Mouse (Mus musculus) megakaryocyte, embryonic 14.5 days (primary cell): ENCODE measurements around the gene Ssx2ip. TPM values are rescaled to one million over a fixed set of nuclear protein-coding genes. Genes with fewer than 3 reads are reported as not detected.

Experiments used
- H3K27me3 ChIP-seq: replicated peaks from 2 replicates; pipeline ENCODE3; 2012; ENCODE audit warnings: inconsistent platforms
- H3K36me3 ChIP-seq: replicated peaks from 2 replicates; pipeline ENCODE3; 2012; ENCODE audit warnings: low read length, inconsistent platforms, mixed read lengths
- H3K4me1 ChIP-seq: 2 replicates; pipeline ENCODE4 v1.6.1; 2012; ENCODE audit warnings: inconsistent platforms
- H3K4me3 ChIP-seq: replicated peaks from 2 replicates; pipeline ENCODE3; 2012; ENCODE audit warnings: moderate library complexity, mild to moderate bottlenecking, inconsistent platforms
- H3K9me3 ChIP-seq: 2 replicates; pipeline ENCODE4 v1.6.1; 2012; ENCODE audit warnings: inconsistent platforms
- FLI1 ChIP-seq: IDR thresholded peaks from 2 replicates; pipeline ENCODE4 v1.6.1; 2012; ENCODE audit warnings: low read length, inconsistent platforms, mixed read lengths
- GATA1 ChIP-seq: IDR thresholded peaks from 3 replicates; pipeline ENCODE4 v1.6.1; 2012; ENCODE audit warnings: mixed read lengths, low read length, inconsistent platforms, borderline replicate concordance
- polyA plus RNA-seq: library from polyadenylated mRNA; stranded (reverse); fragments of >175 nt; gene quantifications from 2 replicates; pipeline ENCODE4 v1.2.3, GENCODE M21; 2012; ENCODE audit warnings: low replicate concordance; ENCODE audit not compliant: insufficient read depth

Ssx2ip gene
- polyA plus RNA-seq, 1 experiment, result 10.1 TPM

DNA sequence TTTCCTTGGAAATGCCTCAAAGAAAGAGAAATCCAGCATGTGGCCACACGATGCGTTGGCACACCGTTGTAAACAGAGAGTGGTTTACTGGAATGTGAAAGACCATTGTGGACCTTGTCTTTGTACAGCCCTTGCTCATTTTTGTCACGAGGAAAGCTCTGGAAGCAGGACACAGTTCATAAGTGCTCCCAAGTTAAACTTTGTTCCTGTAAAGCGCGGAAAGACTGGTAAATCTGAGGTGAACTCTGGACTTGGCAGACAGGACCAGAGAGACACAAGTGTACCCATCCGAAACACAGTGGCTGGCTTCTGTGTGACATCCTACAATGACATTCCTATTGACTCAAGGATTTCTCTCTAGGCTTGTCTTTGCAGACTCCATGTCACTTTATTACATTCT lies 38.9 kb downstream of the Ssx2ip start:
- H3K4me3 ChIP-seq, result no peak overlapping the region
- peaks cover 36% of the 10 kb centered on the region for H3K4me1 ChIP-seq
- TF ChIP-seq FLI1, result no peak
- TF ChIP-seq GATA1, result no peak
- H3K27me3 ChIP-seq, result no peaks in the 10 kb centered on the region
- peaks cover 71% of the 10 kb centered on the region for H3K36me3 ChIP-seq
- H3K9me3 ChIP-seq, result peaks cover 6% of the 10 kb centered on the region; the same call in 1 of the 2 replicates

DNA sequence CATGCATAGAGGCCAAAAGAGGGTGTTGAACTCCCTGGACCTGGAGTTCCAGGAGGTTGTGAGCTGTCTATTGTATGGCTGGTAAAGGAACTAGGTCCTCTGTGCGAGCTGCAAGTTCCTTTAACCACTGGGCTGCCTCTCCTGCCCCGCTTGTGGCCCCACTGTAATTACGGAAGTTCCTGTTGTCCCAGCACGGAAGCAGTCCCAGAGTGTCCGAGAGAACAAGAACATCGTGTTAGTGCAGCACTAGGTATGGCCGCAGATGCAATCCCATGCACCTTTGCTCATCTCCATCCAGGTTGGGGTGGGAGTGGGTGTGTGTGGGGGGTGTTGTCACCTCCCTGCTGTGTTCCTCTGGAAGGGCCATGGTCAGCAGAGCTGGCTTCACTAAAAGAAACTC lies 40.4 kb downstream of the Ssx2ip start:
- Histone ChIP-seq H3K27me3 (no peaks in the 10 kb centered on the region), H3K4me3 (peak overlapping the region; percentile 59), H3K9me3 (peaks cover 6% of the 10 kb centered on the region; the same call in 1 of the 2 replicates), H3K36me3 (peaks cover 57% of the 10 kb centered on the region), H3K4me1 (peaks cover 45% of the 10 kb centered on the region)
- TF ChIP-seq FLI1 (no peak), GATA1 (no peak)

DNA sequence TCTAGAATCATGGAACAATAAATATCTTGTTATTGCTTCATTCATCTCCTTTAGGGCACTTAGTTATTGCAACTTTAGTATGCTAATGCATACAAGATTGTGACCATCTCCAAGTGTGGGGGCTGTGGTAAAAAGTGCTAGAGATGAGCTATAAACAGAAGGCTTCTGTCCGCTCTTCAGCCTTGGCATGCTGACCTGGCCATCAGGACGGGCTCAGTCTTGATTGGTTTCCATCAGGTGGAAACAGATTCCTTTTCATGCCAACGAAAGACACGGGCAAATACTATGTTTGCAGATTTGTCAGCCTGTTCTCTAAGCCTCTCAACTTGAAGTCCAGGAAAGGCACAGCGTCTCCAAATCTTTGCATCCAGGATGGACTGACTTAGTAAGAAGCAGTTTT lies 42.7 kb downstream of the Ssx2ip start:
- TF ChIP-seq GATA1 (no peak), FLI1 (no peak)
- peaks cover 64% of the 10 kb centered on the region for H3K4me1 ChIP-seq
- no peaks in the 10 kb centered on the region for H3K27me3 ChIP-seq
- peaks cover 37% of the 10 kb centered on the region for H3K36me3 ChIP-seq
- H3K4me3 ChIP-seq, result no peak overlapping the region
- peaks cover 6% of the 10 kb centered on the region; the same call in 1 of the 2 replicates for H3K9me3 ChIP-seq

DNA sequence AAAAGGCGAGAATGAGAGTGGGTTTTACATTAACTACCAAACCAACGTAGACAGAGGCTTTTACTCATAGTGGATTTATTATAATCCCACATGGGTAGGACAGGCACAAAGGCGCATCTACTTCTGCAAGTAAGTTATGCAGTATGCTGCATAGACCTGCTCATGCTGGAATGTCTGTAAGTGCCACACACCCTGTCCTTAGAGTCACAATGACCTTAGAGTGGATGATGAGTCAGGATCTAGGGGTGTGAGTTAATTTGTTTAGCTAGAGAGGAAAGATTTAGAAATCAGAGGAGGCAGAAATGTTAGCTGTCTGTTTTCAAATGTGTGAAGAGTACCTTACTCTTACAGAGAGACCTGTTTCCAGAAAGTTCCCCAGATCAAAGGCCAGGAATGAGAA lies 43.2 kb downstream of the Ssx2ip start:
- Histone ChIP-seq H3K9me3 (peaks cover 6% of the 10 kb centered on the region; the same call in 1 of the 2 replicates), H3K4me1 (peaks cover 65% of the 10 kb centered on the region), H3K27me3 (no peaks in the 10 kb centered on the region), H3K4me3 (no peak overlapping the region), H3K36me3 (peaks cover 33% of the 10 kb centered on the region)
- no peak for TF ChIP-seq GATA1

DNA sequence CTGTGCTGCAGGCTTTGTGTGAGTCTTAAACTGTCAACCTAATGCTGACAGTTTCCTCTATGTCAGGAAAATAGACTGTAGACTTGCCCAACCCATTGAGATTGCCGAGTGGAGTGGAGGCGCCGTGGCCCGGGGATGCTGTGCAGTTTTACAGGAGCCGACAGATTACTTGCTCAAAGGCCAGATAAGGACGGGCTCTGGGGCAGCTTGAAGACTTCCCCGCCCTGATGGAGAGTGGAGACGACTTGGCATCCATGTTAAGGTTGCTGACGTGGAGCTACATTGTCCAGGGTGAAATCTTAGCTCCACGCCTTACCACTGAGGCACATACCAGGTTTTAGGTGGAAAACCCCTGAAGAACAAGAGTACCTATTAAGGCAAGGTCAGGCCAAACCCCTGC lies 43.9 kb downstream of the Ssx2ip start:
- Histone ChIP-seq H3K27me3 (no peaks in the 10 kb centered on the region), H3K36me3 (peaks cover 29% of the 10 kb centered on the region), H3K9me3 (peaks cover 6% of the 10 kb centered on the region; the same call in 1 of the 2 replicates), H3K4me1 (peaks cover 65% of the 10 kb centered on the region), H3K4me3 (no peak overlapping the region)
- TF ChIP-seq GATA1, result no peak

DNA sequence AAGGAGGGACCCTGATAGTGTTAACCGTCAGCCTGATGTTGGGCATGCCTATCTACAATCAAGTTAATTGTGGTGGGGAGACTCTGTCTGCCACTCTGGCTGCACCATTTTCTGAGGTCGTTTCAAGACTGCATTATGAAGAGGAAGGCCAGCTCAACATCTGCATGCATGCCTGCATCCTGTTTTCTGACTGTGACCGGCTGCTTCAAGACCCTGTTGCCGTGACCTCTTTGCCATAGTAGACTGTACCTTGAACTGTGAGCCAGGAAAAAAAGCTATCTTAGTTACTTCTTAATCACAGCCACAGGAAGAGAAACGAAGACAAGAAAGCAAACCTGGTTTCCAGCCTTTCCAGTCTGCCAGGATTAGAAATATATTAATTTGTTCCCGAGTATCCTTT lies 44.5 kb downstream of the Ssx2ip start:
- no peak overlapping the region for H3K4me3 ChIP-seq
- no peak for TF ChIP-seq GATA1
- TF ChIP-seq FLI1, result no peak
- H3K4me1 ChIP-seq, result peaks cover 61% of the 10 kb centered on the region
- no peaks in the 10 kb centered on the region for H3K27me3 ChIP-seq
- H3K9me3 ChIP-seq, result peaks cover 6% of the 10 kb centered on the region; the same call in 1 of the 2 replicates
- H3K36me3 ChIP-seq, result peaks cover 26% of the 10 kb centered on the region

DNA sequence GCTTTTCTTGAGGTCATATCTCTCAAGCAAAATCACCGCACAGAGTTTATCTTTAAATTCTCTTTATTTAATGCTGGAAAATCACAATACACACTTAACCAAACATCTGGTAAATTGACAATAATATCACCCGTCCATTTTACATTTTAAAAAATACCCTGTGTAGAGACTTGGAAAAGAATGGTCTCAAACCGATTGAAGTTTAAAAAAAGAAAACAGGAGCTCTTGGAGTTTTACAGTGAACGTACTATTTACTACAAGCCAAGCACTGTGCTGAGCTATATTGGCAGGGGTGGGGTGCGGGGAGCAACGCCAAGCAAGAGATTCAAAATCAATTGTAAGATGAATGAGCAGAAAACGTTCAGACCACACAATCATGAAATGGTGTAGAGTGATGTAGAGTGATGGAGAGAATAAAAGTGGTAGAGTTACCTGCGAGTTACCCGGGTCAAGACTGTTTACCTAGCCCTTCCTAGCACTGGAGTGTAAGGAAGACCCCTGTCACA lies 45.4 kb downstream of the Ssx2ip start, which contains the start of gene Ctbs:
TSS of gene Ctbs (plus strand) at position 51 of the 506 bp plus-strand sequence.
- H3K36me3 ChIP-seq, result peaks cover 25% of the 10 kb centered on the region
- H3K27me3 ChIP-seq, result no peaks in the 10 kb centered on the region
- TF ChIP-seq GATA1, result no peak
- no peak for TF ChIP-seq FLI1
- H3K4me3 ChIP-seq, result peak within 1 kb of the TSS; percentile 98
- peaks cover 6% of the 10 kb centered on the region; the same call in 1 of the 2 replicates for H3K9me3 ChIP-seq
- H3K4me1 ChIP-seq, result peaks cover 55% of the 10 kb centered on the region

DNA sequence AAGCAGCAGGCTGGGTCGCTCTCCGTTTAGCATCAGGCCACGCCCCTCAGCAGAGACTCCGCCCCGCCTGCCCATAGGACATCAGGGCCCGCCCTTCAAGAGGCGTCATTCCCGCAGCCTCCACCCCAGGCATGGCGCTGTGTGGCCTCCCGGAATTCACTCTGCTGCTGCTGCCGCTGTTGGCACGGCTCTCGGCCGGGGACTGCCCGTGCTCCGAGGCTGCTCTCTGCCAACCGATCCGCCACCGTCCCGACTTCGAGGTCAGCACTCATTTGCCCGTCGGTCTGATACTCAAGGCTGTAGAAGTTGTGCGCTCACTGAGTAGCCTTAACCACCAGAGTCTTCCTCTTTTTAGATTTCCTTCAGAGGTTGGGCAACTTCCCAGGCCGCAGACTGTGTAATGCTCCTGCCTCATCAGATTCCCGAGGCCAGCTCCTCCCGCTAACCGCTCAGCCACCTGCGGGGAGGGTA lies 46.0 kb downstream of the Ssx2ip start:
- H3K4me3 ChIP-seq, result peak overlapping the region; percentile 98
- H3K36me3 ChIP-seq, result peaks cover 24% of the 10 kb centered on the region
- TF ChIP-seq FLI1 (no peak), GATA1 (no peak)
- H3K27me3 ChIP-seq, result no peaks in the 10 kb centered on the region
- H3K9me3 ChIP-seq, result peaks cover 6% of the 10 kb centered on the region; the same call in 1 of the 2 replicates
- peaks cover 49% of the 10 kb centered on the region for H3K4me1 ChIP-seq

DNA sequence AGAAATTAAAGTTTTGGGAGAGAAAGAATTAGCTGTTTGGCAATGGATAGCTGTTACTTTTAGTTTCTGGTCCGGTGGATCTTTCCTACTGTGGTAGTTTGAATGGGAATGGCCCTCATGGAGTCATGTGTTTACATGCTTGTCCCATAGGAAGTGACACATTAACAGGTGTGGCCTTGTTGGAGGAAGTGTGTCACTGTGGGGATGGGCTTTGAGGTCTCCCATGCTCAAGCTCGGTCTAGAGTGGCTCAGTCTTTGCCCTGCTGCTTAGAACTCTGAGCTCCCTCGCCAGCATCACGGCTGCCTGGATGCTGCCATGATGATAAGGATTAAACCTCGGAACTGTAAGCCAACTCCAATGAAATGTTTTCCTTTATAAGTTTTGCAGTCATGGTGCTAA lies 46.9 kb downstream of the Ssx2ip start:
- TF ChIP-seq GATA1 (no peak), FLI1 (no peak)
- H3K36me3 ChIP-seq, result peaks cover 22% of the 10 kb centered on the region
- peak overlapping the region; percentile 76 for H3K4me3 ChIP-seq
- H3K27me3 ChIP-seq, result no peaks in the 10 kb centered on the region
- no peaks in the 10 kb centered on the region for H3K9me3 ChIP-seq
- H3K4me1 ChIP-seq, result peaks cover 42% of the 10 kb centered on the region

DNA sequence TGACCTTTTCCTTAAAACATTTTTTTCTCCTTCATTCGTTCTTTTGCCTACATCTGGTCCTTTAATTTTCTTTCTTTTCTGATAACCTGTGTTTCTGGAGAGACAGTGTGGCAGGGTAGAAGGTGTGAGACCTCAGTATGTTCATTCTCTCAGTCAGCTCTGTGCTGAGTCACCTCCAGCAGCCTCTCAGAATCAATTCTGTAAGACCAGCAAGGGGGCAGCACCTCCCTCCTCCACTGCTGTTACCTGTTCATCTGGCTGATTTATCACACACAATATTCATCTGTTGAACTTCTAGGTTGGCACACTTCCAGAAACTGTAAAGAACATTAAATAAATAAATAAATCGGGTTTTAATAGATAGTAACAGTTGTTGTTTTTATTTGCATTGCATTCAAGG lies 58.5 kb downstream of the Ssx2ip start:
- Histone ChIP-seq H3K4me1 (no peaks in the 10 kb centered on the region), H3K27me3 (no peaks in the 10 kb centered on the region), H3K4me3 (no peak overlapping the region), H3K9me3 (no peaks in the 10 kb centered on the region), H3K36me3 (peaks cover 33% of the 10 kb centered on the region)
- TF ChIP-seq FLI1 (no peak), GATA1 (no peak)
